Mouse (Mus musculus) spleen, postnatal 10 days (tissue): ENCODE results near the gene Cldn7.
"Not testable (repeated sequence)": the region's sequence is repeated elsewhere in the genome, so short reads cannot be mapped to it uniquely, and the experiment has no call there.

Source experiments
- DNase-seq, 2 experiments: peaks; one replicate each; pipeline ENCODE4 v3.0.0; 2021 to 2022; ENCODE audit warnings: low spot score in 2 of 2

Cldn7 gene

GRCm38 (mm10) chr11:69964650-69965270 is at the start of gene Cldn7:
TSS of gene Cldn7 (plus strand) at chr11:69964779.
- DNase-seq: no peak

- peak in 1 of 2 experiments; percentile 35 for DNase-seq
Measured at GRCm38 (mm10) chr11:69914917-69915430, 49.6 kb upstream of the Cldn7 start.

GRCm38 (mm10) chr11:69915667-69916627 is 48.6 kb upstream of the Cldn7 start:
- DNase-seq: peak; percentile 59 to 62

- peak in 1 of 2 experiments; percentile 40 for DNase-seq
Measured at GRCm38 (mm10) chr11:69916652-69917378, 47.8 kb upstream of the Cldn7 start.

- DNase-seq: peak in 1 of 2 experiments; percentile 23
Measured at GRCm38 (mm10) chr11:69917379-69917948, 47.1 kb upstream of the Cldn7 start.

GRCm38 (mm10) chr11:69918118-69918517 is 46.5 kb upstream of the Cldn7 start:
- DNase-seq: no peak

- DNase-seq: peak in 1 of 2 experiments; percentile 31
Measured at GRCm38 (mm10) chr11:69919053-69919452, 45.5 kb upstream of the Cldn7 start.

GRCm38 (mm10) chr11:69919661-69920265 is 44.8 kb upstream of the Cldn7 start:
- peak; percentile 88 to 94 for DNase-seq

GRCm38 (mm10) chr11:69920266-69921031 is 44.1 kb upstream of the Cldn7 start:
- DNase-seq: peak in 1 of 2 experiments; percentile 66

GRCm38 (mm10) chr11:69921114-69922011 is 43.2 kb upstream of the Cldn7 start, which contains the start of gene Eif5a:
TSS of gene Eif5a (minus strand) at chr11:69921958.
- DNase-seq: peak; percentile 100

- no peak for DNase-seq
Measured at GRCm38 (mm10) chr11:69922012-69922756, 42.4 kb upstream of the Cldn7 start.

GRCm38 (mm10) chr11:69922796-69923195 is 41.8 kb upstream of the Cldn7 start:
- DNase-seq: no peak

- DNase-seq: no peak
Measured at GRCm38 (mm10) chr11:69927501-69927900, 37.1 kb upstream of the Cldn7 start.

- no peak for DNase-seq
Measured at GRCm38 (mm10) chr11:69929712-69930111, 34.9 kb upstream of the Cldn7 start.

- not testable (repeated sequence) for DNase-seq
Measured at GRCm38 (mm10) chr11:69930176-69930575, 34.4 kb upstream of the Cldn7 start.

GRCm38 (mm10) chr11:69930967-69931537 is 33.5 kb upstream of the Cldn7 start:
- DNase-seq: no peak

- DNase-seq: no peak
Measured at GRCm38 (mm10) chr11:69931769-69932168, 32.8 kb upstream of the Cldn7 start.

- DNase-seq: peak in 1 of 2 experiments; percentile 52
Measured at GRCm38 (mm10) chr11:69932254-69932653, 32.3 kb upstream of the Cldn7 start.
